Mouse (Mus musculus) ES-E14 (cell line): ENCODE data around the gene Git1. TPM values are rescaled to one million over a fixed set of nuclear protein-coding genes. Genes with fewer than 3 reads are reported as not detected.

Experiments used
- DNase-seq: peaks from one replicate; pipeline ENCODE4 v3.0.0-alpha.2; 2013; ENCODE audit warnings: low read depth, low spot score
- H3K27ac ChIP-seq: 2 replicates; pipeline ENCODE4 v1.5.1; 2012; ENCODE audit warnings: low read depth, mild to moderate bottlenecking, low read length, moderate library complexity, mixed read lengths; ENCODE audit not compliant: poor library complexity, insufficient read depth, severe bottlenecking
- H3K36me3 ChIP-seq: 2 replicates; pipeline ENCODE4 v1.6.1; 2012; ENCODE audit warnings: mild to moderate bottlenecking, low read length, moderate library complexity, mixed read lengths; ENCODE audit not compliant: control insufficient read depth, poor library complexity, insufficient read depth, severe bottlenecking
- H3K4me1 ChIP-seq, 2 experiments: fragments of 150-350 bp in 1 of 2; sonication (generic) in 1 of 2; 2 replicates each; pipeline ENCODE4 v1.6.1; 2012; ENCODE audit warnings: low read length in 2 of 2, mild to moderate bottlenecking in 1 of 2, mixed read lengths in 1 of 2; ENCODE audit not compliant: control insufficient read depth in 2 of 2, insufficient read depth in 2 of 2, poor library complexity in 1 of 2
- H3K4me3 ChIP-seq, 2 experiments: fragments of 150-350 bp in 1 of 2; sonication (generic) in 1 of 2; 2 replicates each; pipeline ENCODE4 v1.5.1; 2012; ENCODE audit warnings: low read length in 2 of 2, low read depth in 1 of 2, mild to moderate bottlenecking in 1 of 2, mixed read lengths in 1 of 2; ENCODE audit not compliant: insufficient read depth in 1 of 2, poor library complexity in 1 of 2, severe bottlenecking in 1 of 2
- H3K9ac ChIP-seq: 2 replicates; pipeline ENCODE4 v1.6.1; 2012; ENCODE audit warnings: low read depth, mild to moderate bottlenecking, low read length, mixed read lengths; ENCODE audit not compliant: poor library complexity, insufficient read depth, severe bottlenecking
- H3K9me3 ChIP-seq: fragments of 150-350 bp; sonication (generic); 2 replicates; pipeline ENCODE4 v1.6.1; 2012; ENCODE audit warnings: low read depth, mild to moderate bottlenecking, low read length; ENCODE audit not compliant: control insufficient read depth, insufficient read depth
- CHD2 ChIP-seq: IDR thresholded peaks from 2 replicates; pipeline ENCODE4 v1.6.1; 2014; ENCODE audit warnings: mild to moderate bottlenecking, low read depth, low read length, inconsistent platforms
- HCFC1 ChIP-seq: IDR thresholded peaks from 2 replicates; pipeline ENCODE4 v1.6.1; 2012; ENCODE audit warnings: low read length, inconsistent platforms, borderline replicate concordance; ENCODE audit not compliant: insufficient read depth
- MAFK ChIP-seq: IDR thresholded peaks from 2 replicates; pipeline ENCODE4 v1.6.1; 2014; ENCODE audit warnings: mild to moderate bottlenecking, low read depth, low read length, inconsistent platforms; ENCODE audit not compliant: insufficient read depth
- ZC3H11A ChIP-seq: IDR thresholded peaks from 2 replicates; pipeline ENCODE4 v1.6.1; 2012; ENCODE audit warnings: low read depth, mild to moderate bottlenecking, inconsistent platforms, low read length, borderline replicate concordance
- ZNF384 ChIP-seq: IDR thresholded peaks from 2 replicates; pipeline ENCODE4 v1.6.1; 2012; ENCODE audit warnings: low read depth, low read length, inconsistent platforms
- in situ Hi-C, 2 experiments: fragments of 600-800 bp; cut with MboI; formaldehyde crosslinking; loops; one replicate each; pipeline ENCODE4 v1.15.1; 2025; ENCODE audit warnings: low sequenced_read_pairs in 2 of 2, inconsistent platforms in 1 of 2; ENCODE audit not compliant: unreplicated experiment in 2 of 2
- total RNA-seq: library from RNA; depleted of rRNA; stranded (reverse); fragments of 300-350 nt; gene quantifications from 2 replicates; pipeline ENCODE4 v1.2.3, GENCODE M21; 2012

The Git1 gene
- total RNA-seq, 1 experiment: 43.1 TPM

- Histone ChIP-seq H3K4me3 (peak overlapping the region; percentile 73 to 91), H3K9ac (peak overlapping the region; percentile 73), H3K9me3 (no peaks in the 10 kb centered on the region), H3K36me3 (no peaks in the 10 kb centered on the region), H3K27ac (no peak overlapping the region), H3K4me1 (peaks cover 3 to 15% of the 10 kb centered on the region in 2 experiments; a peak in 3 of 4 replicates)
- TF ChIP-seq HCFC1: 0 out of 2 replicates have a peak, but pooled peaks have one; percentile 32
- no peak for TF ChIP-seq ZNF384
- in situ Hi-C loops: no loop called here
- no peak for DNase-seq
Measured at GRCm38 (mm10) chr11:77488771-77489581, 4.4 kb upstream of the Git1 start.

- in situ Hi-C loops: no loop called here
- Histone ChIP-seq H3K36me3 (no peaks in the 10 kb centered on the region), H3K9me3 (no peaks in the 10 kb centered on the region), H3K27ac (no peak within 1 kb of the TSS), H3K9ac (peak within 1 kb of the TSS; percentile 73), H3K4me3 (peak within 1 kb of the TSS; percentile 73 to 91), H3K4me1 (peaks cover 8 to 19% of the 10 kb centered on the region in 2 experiments)
- TF ChIP-seq CHD2 (no peak), HCFC1 (peak; percentile 89), ZNF384 (no peak)
- DNase-seq: no peak
Measured at GRCm38 (mm10) chr11:77489591-77490235, 3.6 kb upstream of the Git1 start, which contains the start of gene Ankrd13b. Ankrd13b (minus strand) TSS chr11:77489678.

- Histone ChIP-seq H3K9me3 (no peaks in the 10 kb centered on the region), H3K27ac (no peak overlapping the region), H3K4me3 (no peak overlapping the region), H3K36me3 (no peaks in the 10 kb centered on the region), H3K9ac (no peak overlapping the region), H3K4me1 (peaks cover 10 to 24% of the 10 kb centered on the region in 2 experiments)
- TF ChIP-seq MAFK (no peak), ZNF384 (no peak), CHD2 (no peak), HCFC1 (no peak), ZC3H11A (no peak)
- no peak for DNase-seq
- in situ Hi-C loops: no loop called here
Measured at GRCm38 (mm10) chr11:77490451-77490850, 2.9 kb upstream of the Git1 start.

GRCm38 (mm10) chr11:77491123-77491501, 2.2 kb upstream of the Git1 start:
- no peak for TF ChIP-seq HCFC1
- TF ChIP-seq MAFK: no peak
- no peak for TF ChIP-seq ZNF384
- TF ChIP-seq ZC3H11A: peak; percentile 56; the same call in 1 of the 2 replicates
- TF ChIP-seq CHD2: 0 out of 2 replicates have a peak, but pooled peaks have one; percentile 24
- H3K4me3 ChIP-seq: peak overlapping the region; percentile 46 to 70
- DNase-seq: peak; percentile 94
- peak overlapping the region; percentile 45; the same call in 1 of the 2 replicates for H3K9ac ChIP-seq
- in situ Hi-C loops: no loop called here
- no peaks in the 10 kb centered on the region for H3K36me3 ChIP-seq
- no peak overlapping the region for H3K27ac ChIP-seq
- no peaks in the 10 kb centered on the region for H3K9me3 ChIP-seq
- H3K4me1 ChIP-seq: peaks cover 13 to 25% of the 10 kb centered on the region in 2 experiments
